Mouse (Mus musculus) cerebellum, postnatal 36 days (tissue): ENCODE measurements around the gene Cpd.

Experiments used
- DNase-seq, 2 experiments: peaks; one replicate each; pipeline ENCODE4 v3.0.0; 2021 to 2022; ENCODE audit warnings: mixed read lengths in 2 of 2

Gene Cpd

GRCm38 (mm10) chr11:76773811-76774210 is 73.0 kb downstream of the Cpd start:
- no peak for DNase-seq

DNA sequence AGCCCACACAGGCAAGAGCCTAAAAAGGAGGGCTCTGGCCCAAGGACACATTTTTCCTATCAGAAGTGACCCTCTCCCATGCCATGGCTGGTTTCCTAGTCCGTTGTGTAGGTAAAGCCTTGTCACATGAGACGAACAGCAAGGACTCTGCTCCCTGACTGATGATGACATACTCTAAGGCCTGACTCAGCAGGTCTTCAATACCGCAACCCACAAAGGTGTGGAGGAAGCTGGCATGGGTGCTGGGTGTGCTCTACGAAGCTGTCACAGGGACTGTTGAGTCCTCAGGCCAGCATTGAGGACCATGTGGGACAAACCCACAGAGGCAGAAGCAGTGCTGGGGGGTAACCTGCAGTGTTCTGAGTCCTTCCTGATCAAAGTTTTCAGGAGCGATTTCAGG is 76.3 kb downstream of the Cpd start:
- DNase-seq, result no peak

- no peak for DNase-seq
Measured at GRCm38 (mm10) chr11:76763741-76764122, 83.1 kb downstream of the Cpd start.

DNA sequence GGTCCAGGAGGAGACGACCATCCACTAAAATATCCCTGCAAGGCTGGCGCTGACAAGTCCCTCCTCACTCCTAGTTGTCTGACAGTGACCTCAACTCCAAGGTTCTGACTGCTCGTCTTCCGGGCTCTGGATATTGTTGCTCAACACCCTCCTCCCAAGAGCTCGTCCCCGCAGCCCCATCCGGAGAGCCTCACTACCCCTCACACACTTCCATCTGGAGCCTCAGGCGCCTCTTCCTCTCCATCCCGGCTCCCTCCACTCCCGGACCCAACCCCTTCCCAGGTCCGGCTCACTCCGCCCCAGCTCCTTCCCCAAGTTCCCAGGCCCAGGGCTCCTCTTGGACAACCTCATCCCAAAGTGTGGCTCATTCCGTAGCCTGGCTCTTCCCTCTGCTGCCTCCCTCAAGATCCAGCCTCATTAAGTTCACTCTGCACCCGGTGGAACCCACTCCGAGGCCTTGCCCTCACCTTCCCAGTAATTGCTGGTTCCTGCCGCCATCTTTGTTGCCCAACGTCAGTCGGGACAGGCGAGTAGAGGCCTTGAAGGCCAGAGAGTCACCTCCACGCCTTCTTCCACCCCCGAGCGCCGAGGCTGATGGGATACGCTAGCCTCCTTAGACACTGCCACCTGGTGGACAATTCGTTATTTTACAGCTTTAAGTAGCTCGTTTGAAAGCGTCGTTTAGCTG is 83.6 kb downstream of the Cpd start, which contains the start of gene Gosr1:
Gosr1 (minus strand) TSS at position 527 of the 688 bp plus-strand sequence.
- peak; percentile 88 to 92 for DNase-seq

- DNase-seq, result no peak
Measured at GRCm38 (mm10) chr11:76752276-76752675, 94.5 kb downstream of the Cpd start.

GRCm38 (mm10) chr11:76748819-76749218 is 98.0 kb downstream of the Cpd start:
- DNase-seq, result no peak

DNA sequence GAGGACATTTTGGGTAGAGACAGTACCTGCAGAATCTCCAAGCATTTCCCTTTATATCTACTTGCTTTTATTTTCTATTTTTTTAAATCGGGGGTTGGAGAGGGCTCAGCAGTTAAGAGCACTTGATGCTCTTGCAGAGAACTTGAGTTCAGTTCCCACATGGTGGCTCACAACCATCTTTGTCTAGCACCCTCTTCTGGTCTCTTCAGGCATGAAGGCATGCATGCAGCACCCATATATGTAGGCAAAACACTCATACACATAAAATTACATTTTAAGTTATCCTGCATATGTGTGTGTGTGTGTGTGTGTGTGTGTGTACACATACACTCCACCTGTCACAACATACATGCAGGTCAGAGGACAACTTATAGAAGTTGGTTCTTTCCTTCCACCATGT is 100.9 kb downstream of the Cpd start:
- DNase-seq, result no peak

- peak; percentile 49 to 57 for DNase-seq
Measured at GRCm38 (mm10) chr11:76744550-76744949, 102.3 kb downstream of the Cpd start.

GRCm38 (mm10) chr11:76742511-76742910 is 104.3 kb downstream of the Cpd start:
- no peak for DNase-seq

- DNase-seq, result no peak
Measured at GRCm38 (mm10) chr11:76739125-76739524, 107.7 kb downstream of the Cpd start.

GRCm38 (mm10) chr11:76735753-76736324 is 111.0 kb downstream of the Cpd start:
- DNase-seq, result no peak

DNA sequence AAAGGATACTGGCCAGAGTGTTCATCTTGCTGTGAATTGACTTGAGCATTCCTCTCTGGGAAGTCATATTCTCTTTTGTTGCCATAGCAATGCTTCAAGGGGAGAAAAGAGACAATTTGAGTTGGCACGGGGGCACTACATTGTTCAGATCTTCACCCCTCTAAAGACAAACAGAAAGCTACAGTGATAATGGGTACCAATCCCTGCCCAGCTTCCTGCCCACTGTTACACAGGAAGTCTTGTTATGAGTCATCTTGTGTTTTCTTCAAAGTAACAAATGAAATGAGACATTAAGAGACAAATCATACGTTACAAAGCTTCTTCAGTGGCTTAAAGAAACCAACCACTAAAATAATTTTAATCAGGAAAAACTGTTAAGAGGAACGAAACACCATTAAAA is 112.3 kb downstream of the Cpd start:
- DNase-seq, result no peak

- DNase-seq, result no peak
Measured at GRCm38 (mm10) chr11:76730650-76731049, 116.2 kb downstream of the Cpd start.
